Mouse (Mus musculus) adrenal gland, adult 18-20 months (tissue): ENCODE measurements at regions not wholly inside any gene's neighbourhood (a gene's known extent, or its start where the extent isn't known, plus 50 kb on each side); places are given as distances from the start of the nearest gene placed in this dataset.

ENCODE experiments used
- DNase-seq, 2 experiments: peaks; one replicate each; pipeline ENCODE4 v3.0.0; 2021 to 2022; ENCODE audit warnings: low spot score in 2 of 2

DNA sequence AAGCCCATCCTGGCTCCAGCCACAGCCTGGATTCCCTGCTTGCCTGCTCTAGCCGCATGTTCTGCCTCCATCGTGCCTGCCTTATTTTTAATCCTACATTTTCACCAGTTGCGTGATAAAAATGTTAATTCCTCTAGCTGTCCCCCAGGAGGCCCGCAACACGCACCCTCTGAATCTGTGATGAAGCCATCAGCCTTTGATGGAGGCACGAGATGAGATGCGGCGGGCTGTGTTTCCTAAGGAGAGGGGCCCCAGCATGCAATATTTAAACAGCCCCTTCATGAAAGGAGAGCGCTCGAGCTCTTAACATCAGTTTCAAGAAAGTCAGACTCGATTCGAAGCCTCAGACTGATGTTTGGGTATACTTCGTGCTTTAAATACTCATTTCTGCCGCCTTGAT, 76.3 kb downstream of the Nptx2 start:
- DNase-seq = no peak

DNA sequence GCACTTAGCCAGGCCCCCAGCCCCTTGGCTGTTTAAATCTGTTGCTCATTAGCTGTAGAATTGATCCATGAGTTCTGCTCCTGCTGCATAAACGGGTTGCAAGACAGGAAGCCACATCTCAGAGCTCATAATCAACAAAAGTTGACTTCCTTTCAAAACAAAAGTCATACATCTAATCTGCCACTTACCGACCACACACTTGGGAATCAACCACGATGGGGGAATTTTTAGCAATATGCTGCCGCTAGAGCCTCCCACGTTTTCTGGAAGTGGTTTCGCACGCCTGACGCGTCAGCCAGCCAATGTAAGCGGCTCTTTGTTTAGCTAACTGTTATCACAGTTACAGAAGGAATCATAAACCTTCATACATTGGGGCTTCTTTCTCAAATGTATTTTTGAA, 77.7 kb downstream of the Nptx2 start:
- DNase-seq = no peak

DNA sequence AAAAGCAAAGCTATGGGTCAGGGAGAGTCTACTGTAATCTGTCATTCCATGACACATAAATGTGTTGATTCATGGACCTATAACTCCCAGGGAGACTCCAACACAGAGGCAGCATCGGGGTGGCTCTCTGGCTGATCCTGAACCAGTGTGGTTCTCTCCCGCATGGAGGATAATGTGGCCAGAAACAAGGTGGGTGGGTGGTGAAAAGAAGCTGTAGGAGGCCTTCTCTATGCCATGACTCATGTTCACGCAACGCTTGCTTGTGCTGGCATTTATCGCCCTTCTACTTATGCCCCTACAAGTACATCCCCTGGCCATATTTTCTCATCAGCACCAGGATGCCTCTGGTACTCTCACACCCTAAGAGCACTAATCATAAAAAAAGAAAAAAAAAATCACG, 86.6 kb downstream of the Nptx2 start:
- DNase-seq = no peak

DNA sequence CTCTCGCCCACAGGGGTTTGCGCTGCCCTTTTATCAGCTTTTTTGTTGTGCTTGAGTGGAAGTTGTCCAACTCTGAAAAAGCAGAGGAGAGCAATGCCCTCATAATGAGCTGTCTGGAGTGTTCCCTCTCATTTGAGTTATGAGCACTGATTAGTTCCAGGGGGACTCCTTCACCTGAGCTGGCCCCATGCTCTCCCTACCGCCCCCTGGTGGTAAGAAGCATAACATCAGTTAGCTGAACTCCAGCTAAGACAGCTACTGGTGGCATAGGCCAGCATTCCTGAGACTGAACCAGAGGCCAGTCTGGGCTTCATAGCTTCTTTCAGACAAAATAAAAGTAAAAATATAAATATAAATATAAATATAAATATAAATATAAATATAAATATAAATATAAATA, 92.9 kb downstream of the Nptx2 start:
- DNase-seq = peak; percentile 33 to 45

GRCm38 (mm10) chr5:144639639-144640038, 93.9 kb downstream of the Nptx2 start:
- DNase-seq = peak in 1 of 2 experiments; percentile 15

- DNase-seq = no peak
These were observed 97.1 kb downstream of the Nptx2 start for GRCm38 (mm10) chr5:144642766-144643165.

GRCm38 (mm10) chr5:144643438-144643837, 97.7 kb downstream of the Nptx2 start:
- DNase-seq = no peak

DNA sequence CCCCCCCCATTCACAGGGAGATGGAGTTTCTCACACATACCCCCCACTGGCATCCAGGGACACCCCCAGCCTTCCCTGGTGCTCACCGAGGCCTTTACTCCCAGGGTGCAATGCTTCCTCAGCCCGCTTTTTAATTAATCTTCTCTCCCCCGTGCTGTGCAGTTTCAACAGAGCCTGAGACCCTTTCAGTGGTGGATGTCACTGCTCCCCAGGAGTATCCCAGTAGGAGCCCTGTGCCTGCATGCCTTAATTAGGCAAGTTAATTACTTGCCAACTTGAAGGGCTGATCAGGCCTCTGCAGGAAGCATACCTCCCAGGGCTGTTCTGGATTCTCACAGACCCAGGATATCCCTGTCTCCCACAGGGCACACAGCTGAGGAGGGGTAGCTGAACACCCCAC, 99.7 kb downstream of the Nptx2 start:
- DNase-seq = no peak

DNA sequence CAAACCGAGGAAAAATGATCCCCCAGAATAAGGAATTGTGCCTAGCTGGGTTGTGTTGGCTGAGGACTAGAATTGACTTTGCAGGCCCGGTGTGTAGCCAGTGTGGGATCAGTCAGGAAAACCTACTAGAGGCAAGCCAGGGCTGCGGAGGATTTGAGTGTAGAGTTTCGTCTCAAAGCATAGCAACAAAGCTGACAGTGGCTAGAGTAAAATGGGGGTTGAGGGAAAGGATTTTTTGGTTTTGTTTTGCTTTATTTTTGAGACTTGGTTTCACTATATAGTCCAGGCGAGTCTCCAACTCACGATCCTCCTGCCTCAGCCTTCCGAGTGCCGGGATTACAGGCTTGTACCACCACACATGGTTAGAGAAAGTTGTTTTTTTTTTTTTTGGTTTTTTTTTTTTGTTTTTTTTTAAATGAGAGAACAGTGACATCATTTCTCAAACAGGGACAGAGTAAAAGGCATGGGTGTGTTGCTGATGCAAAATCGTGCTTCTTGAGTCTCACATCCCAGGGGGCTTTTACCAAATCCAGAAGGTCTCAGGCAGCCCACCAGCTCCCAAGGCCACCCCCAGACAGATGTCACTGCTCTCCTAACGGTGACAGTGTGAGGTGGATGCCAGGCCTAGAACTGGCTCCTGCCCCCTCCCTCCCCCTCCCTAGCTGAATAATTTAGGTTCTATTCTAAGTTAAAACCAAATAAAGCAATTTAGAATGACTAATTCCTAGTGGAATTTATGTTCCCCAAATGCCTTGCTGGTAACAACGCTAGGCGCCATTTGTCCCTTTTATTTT, 101.8 kb downstream of the Nptx2 start:
- no peak for DNase-seq

DNA sequence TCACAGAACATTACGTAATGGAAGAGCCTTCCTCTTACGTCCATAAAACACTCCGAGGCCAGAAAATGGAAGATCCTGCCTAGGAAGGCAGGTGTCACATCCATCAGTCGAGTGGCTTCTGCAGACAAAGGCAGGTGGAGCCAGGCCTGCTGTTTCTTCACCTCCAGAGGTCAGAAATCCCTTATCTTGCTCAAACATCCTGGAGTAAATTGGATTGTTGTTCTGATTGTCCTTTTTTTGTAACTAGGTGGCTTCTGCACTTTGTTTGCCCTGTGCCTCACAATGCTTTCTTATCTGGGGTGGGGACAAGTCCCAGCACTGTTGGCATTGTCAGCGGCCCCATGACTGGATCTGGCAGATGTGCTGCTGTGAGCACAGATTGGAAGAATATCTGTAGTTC, 106.5 kb downstream of the Nptx2 start:
- no peak for DNase-seq

DNA sequence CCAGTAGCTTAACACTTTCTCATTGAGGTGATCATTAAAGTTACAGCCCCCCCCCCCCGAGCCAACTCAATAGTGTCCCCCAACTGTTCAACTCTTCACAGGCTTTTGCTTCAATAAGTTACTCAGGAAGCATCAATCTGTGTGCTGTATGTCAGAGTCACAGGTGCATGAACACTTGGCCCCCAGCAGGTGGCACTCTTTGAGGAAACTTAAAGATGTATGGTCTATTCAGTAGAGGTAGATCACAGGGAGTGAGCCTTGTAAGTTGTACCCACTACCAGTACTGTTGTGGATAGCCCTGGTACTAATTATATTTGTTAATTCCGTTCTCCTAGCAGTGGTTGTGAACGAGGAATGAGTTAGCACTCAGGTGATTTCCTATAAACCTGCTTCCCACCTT, 99.6 kb downstream of the Tmem130 start:
- no peak for DNase-seq

DNA sequence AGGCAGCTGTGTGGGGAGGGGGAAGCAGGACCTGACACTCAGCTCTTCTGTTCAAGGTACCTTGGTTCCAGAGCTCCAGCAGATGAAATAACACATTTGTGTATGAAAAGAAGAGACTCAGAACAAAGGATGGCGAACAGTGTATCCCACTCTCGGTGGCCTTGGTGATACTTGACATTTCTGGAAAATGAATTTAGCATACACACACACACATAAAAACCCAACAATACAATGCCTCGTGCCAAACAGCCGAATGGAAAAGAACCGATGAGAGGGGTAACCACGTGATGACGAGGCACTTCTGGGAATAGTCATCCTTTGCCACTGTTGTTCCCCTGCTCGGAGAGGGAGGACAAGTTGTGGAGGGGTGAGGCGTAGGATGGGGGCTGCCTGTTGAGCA, 97.6 kb downstream of the Tmem130 start:
- DNase-seq = no peak

DNA sequence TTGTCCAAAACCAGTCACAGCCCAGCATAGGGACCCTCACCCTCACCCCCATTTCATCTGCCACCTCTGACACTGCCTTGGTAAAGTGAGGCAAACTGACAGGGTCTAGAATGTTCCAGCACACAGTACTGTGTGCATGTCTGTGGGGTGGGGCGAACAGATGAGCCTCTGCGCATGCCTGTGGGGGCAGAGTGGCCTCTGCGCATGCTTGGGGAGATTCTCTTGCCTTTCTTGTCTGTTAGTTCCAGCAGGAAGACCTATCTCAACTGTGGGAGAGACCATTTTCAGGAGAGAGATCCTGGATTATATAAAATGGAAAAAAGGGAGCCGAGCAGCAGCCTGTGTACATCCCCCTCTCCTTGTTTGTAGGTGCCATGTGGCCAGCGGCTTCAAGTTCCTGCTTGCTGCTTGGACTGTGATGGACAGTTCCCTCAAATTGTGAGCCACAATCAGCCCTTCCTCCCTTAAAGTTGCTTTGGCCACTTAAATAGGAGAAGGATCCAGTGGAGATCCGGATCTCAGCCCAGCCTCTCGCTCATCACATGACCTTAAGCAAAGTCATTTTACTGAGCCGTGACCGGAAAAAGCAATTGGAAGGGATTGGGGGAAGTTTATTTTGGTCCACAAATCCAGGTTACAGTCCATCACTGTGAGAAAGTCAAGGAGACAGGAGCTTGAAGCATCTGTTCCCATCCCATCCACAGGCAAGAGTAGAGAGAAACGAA, 96.9 kb downstream of the Tmem130 start:
- no peak for DNase-seq

GRCm38 (mm10) chr5:144668060-144668459, 93.6 kb downstream of the Tmem130 start:
- DNase-seq = no peak

DNA sequence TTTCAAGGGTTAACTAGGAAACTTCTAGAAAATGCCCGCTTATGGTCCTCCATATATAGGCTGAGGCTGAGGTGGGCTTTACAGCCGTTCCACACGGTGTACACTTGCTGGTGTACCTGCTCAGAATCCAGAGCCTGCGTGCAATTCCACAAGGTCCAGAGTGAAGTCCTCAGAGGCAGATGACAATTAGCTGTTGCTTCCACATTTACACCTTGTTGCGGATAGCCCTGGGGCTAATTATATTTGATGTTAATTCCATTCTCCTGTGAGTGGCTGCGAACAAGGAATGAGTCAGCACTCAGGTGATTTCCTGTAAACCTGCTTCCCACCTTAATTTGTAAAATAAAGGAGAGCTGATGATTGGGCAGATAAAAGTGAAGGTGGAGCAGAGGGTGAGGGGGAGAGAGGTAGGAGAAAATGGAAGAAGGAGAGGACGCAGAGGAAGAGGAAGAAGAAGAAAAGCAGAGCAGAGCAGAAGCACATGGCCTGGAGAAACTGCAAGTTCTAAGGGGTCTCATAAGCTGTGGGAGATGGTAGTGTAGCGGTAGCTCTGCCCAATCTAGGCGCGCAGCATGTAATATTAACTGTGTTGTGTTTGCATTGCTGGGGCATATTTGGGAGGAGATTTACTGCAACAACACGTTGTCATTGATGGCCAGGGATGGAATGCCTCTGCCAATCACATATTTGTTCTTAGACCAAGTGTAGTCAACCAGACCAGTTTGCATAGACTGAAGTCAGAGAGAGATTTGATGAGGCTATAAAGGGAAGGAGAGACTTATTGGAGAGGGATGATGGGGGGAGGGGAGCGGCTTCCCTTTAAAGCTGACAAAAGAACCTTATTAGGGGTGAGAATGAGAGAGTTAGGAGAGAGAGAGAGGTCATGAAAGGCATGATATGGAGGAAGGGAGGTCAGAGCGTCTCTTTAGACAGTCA, 82.5 kb downstream of the Tmem130 start:
- DNase-seq = no peak

DNA sequence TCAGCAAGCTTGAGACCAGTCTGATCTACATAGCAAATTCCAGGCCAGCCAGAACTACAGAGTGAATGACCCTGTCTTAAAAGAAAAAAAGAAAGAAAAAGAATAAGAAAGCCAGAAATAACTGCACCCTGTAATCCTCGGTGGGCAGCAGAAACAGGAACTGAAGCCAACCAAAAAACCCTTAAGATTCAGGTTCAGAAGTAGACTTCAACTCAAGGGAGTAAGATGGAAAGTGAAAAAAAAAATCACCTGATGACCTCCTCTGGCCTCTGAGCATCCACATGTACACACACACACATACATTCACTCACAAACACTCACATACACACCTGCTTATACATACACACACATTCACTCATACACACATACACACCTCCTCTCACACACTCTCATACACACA, 77.4 kb downstream of the Tmem130 start:
- no peak for DNase-seq
